Mouse (Mus musculus): ENCODE results near the gene Dcaf11. TPM values are rescaled to one million over a fixed set of nuclear protein-coding genes. Genes with fewer than 3 reads are reported as not detected.
A peak's percentile ranks its signal among the peaks of the same experiment; 100 is the strongest.

The Dcaf11 gene
- polyA plus RNA-seq, 1 experiment from 2014 or later: 72.1 TPM

DNA sequence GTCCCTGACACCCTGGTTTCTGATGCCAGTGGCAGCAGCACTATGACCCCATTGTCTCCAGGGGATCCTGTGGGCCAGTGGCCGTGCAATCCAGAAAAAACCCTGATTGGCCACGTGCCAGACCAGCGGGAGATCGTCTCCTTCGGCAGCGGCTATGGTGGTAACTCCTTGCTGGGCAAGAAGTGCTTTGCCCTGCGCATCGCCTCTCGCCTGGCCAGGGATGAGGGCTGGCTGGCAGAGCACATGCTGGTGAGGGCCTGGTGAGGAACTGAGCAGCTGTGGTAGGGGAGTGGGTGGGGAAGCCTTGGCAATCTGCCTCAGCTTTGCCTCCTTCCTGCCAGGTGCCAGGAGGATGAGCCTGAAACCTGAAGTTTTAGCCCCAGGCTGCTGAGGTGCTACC lies 15.5 kb upstream of the Dcaf11 start:
- Histone ChIP-seq H3K27me3 (replicated peaks; ENCODE audit: control insufficient read depth, insufficient read depth, low read length) (no peaks in the 10 kb centered on the region), H3K4me1 (replicated peaks; ENCODE audit: control insufficient read depth, insufficient read depth, low read length) (peaks cover 17% of the 10 kb centered on the region), H3K4me2 (no peak overlapping the region), H3K27ac (ENCODE audit: low read depth, low read length) (no peak overlapping the region), H3K4me3 (ENCODE audit: low read depth, low read length) (no peak overlapping the region), H3K9ac (ENCODE audit: low read depth, low read length) (no peak overlapping the region), H3K9me3 (ENCODE audit: control insufficient read depth, low read length) (no peaks in the 10 kb centered on the region), H3K36me3 (ENCODE audit: control insufficient read depth, insufficient read depth, low read length) (peaks cover 43% of the 10 kb centered on the region)
- DNase-seq (ENCODE audit: low spot score) (no peak), ATAC-seq (replicated peaks; ENCODE audit: low FRiP score) (no peak)
- 89% methylated on average over 9 of the region's 9 CpGs for WGBS

- Histone ChIP-seq H3K4me1 (replicated peaks; ENCODE audit: control insufficient read depth, insufficient read depth, low read length) (no peaks in the 10 kb centered on the region), H3K27me3 (replicated peaks; ENCODE audit: control insufficient read depth, insufficient read depth, low read length) (no peaks in the 10 kb centered on the region), H3K4me2 (no peak overlapping the region), H3K27ac (ENCODE audit: low read depth, low read length) (no peak overlapping the region), H3K9me3 (ENCODE audit: control insufficient read depth, low read length) (no peaks in the 10 kb centered on the region), H3K36me3 (ENCODE audit: control insufficient read depth, insufficient read depth, low read length) (peaks cover 24% of the 10 kb centered on the region), H3K4me3 (ENCODE audit: low read depth, low read length) (no peak overlapping the region), H3K9ac (ENCODE audit: low read depth, low read length) (no peak overlapping the region)
- WGBS: 89% methylated on average over 6 of the region's 6 CpGs
- ATAC-seq (replicated peaks; ENCODE audit: low FRiP score): no peak
- no peak for DNase-seq (ENCODE audit: low spot score)
Measured at GRCm38 (mm10) chr14:55550191-55550590, 9.6 kb upstream of the Dcaf11 start.

- Histone ChIP-seq H3K36me3 (ENCODE audit: control insufficient read depth, insufficient read depth, low read length) (peaks cover 17% of the 10 kb centered on the region), H3K4me3 (ENCODE audit: low read depth, low read length) (no peak overlapping the region), H3K27ac (ENCODE audit: low read depth, low read length) (no peak overlapping the region), H3K27me3 (replicated peaks; ENCODE audit: control insufficient read depth, insufficient read depth, low read length) (no peaks in the 10 kb centered on the region), H3K4me1 (replicated peaks; ENCODE audit: control insufficient read depth, insufficient read depth, low read length) (no peaks in the 10 kb centered on the region; the same call in 1 of the 2 replicates), H3K9ac (ENCODE audit: low read depth, low read length) (no peak overlapping the region), H3K4me2 (no peak overlapping the region), H3K9me3 (ENCODE audit: control insufficient read depth, low read length) (no peaks in the 10 kb centered on the region)
- ATAC-seq (replicated peaks; ENCODE audit: low FRiP score) (no peak), DNase-seq (ENCODE audit: low spot score) (no peak)
- 74% methylated on average over 5 of the region's 5 CpGs for WGBS
Measured at GRCm38 (mm10) chr14:55551347-55551746, 8.5 kb upstream of the Dcaf11 start.

- H3K27ac ChIP-seq (ENCODE audit: low read depth, low read length): no peak overlapping the region
- H3K9ac ChIP-seq (ENCODE audit: low read depth, low read length): no peak overlapping the region
- peaks cover 16% of the 10 kb centered on the region for H3K36me3 ChIP-seq (ENCODE audit: control insufficient read depth, insufficient read depth, low read length)
- no peak for DNase-seq (ENCODE audit: low spot score)
- H3K4me2 ChIP-seq: no peak overlapping the region
- 90% methylated on average over 8 of the region's 8 CpGs for WGBS
- no peaks in the 10 kb centered on the region for H3K9me3 ChIP-seq (ENCODE audit: control insufficient read depth, low read length)
- H3K4me1 ChIP-seq (replicated peaks; ENCODE audit: control insufficient read depth, insufficient read depth, low read length): peaks cover 4% of the 10 kb centered on the region
- H3K27me3 ChIP-seq (replicated peaks; ENCODE audit: control insufficient read depth, insufficient read depth, low read length): no peaks in the 10 kb centered on the region
- ATAC-seq (replicated peaks; ENCODE audit: low FRiP score): no peak
- no peak overlapping the region for H3K4me3 ChIP-seq (ENCODE audit: low read depth, low read length)
Measured at GRCm38 (mm10) chr14:55551794-55552193, 8.0 kb upstream of the Dcaf11 start.

GRCm38 (mm10) chr14:55554635-55555034 lies 5.2 kb upstream of the Dcaf11 start:
- ATAC-seq (replicated peaks; ENCODE audit: low FRiP score): no peak
- no peaks in the 10 kb centered on the region for H3K9me3 ChIP-seq (ENCODE audit: control insufficient read depth, low read length)
- no peak overlapping the region for H3K4me2 ChIP-seq
- no peak for DNase-seq (ENCODE audit: low spot score)
- no peaks in the 10 kb centered on the region for H3K36me3 ChIP-seq (ENCODE audit: control insufficient read depth, insufficient read depth, low read length)
- no peak overlapping the region for H3K27ac ChIP-seq (ENCODE audit: low read depth, low read length)
- H3K4me1 ChIP-seq (replicated peaks; ENCODE audit: control insufficient read depth, insufficient read depth, low read length): peaks cover 16% of the 10 kb centered on the region
- H3K9ac ChIP-seq (ENCODE audit: low read depth, low read length): no peak overlapping the region
- H3K4me3 ChIP-seq (ENCODE audit: low read depth, low read length): no peak overlapping the region
- no peaks in the 10 kb centered on the region for H3K27me3 ChIP-seq (replicated peaks; ENCODE audit: control insufficient read depth, insufficient read depth, low read length)

DNA sequence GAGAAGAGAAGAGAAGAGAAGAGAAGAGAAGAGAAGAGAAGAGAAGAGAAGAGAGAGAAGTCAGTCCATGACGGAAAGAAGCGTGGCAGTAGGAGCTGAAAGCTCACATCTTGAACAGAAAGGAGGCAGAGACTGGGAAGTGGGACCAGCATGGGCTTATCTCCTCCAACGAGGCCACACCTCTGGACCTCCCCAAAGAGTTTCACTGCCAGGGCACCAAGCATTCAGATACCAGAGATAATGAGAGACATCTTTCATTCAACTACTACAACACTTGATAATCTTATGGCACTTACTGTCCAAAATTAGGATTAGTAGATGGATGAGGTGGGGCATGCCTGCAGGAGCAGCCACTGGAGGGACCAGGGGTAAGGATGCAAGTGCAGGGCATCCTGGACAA lies 4.0 kb upstream of the Dcaf11 start:
- ATAC-seq (replicated peaks; ENCODE audit: low FRiP score) (no peak), DNase-seq (ENCODE audit: low spot score) (no peak)
- Histone ChIP-seq H3K27ac (ENCODE audit: low read depth, low read length) (no peak overlapping the region), H3K4me2 (no peak overlapping the region), H3K4me3 (ENCODE audit: low read depth, low read length) (no peak overlapping the region), H3K9me3 (ENCODE audit: control insufficient read depth, low read length) (no peaks in the 10 kb centered on the region), H3K36me3 (ENCODE audit: control insufficient read depth, insufficient read depth, low read length) (no peaks in the 10 kb centered on the region), H3K27me3 (replicated peaks; ENCODE audit: control insufficient read depth, insufficient read depth, low read length) (no peaks in the 10 kb centered on the region), H3K9ac (ENCODE audit: low read depth, low read length) (no peak overlapping the region), H3K4me1 (replicated peaks; ENCODE audit: control insufficient read depth, insufficient read depth, low read length) (peaks cover 16% of the 10 kb centered on the region)
- WGBS: 66% methylated on average over 3 of the region's 3 CpGs

GRCm38 (mm10) chr14:55557003-55557402 lies 2.8 kb upstream of the Dcaf11 start:
- Histone ChIP-seq H3K4me2 (0 out of 2 replicates have a peak overlapping the region, but pooled peaks have one; percentile 11), H3K9me3 (ENCODE audit: control insufficient read depth, low read length) (no peaks in the 10 kb centered on the region), H3K36me3 (ENCODE audit: control insufficient read depth, insufficient read depth, low read length) (no peaks in the 10 kb centered on the region), H3K27me3 (replicated peaks; ENCODE audit: control insufficient read depth, insufficient read depth, low read length) (no peaks in the 10 kb centered on the region), H3K4me1 (replicated peaks; ENCODE audit: control insufficient read depth, insufficient read depth, low read length) (peaks cover 22% of the 10 kb centered on the region), H3K9ac (ENCODE audit: low read depth, low read length) (no peak overlapping the region), H3K4me3 (ENCODE audit: low read depth, low read length) (no peak overlapping the region), H3K27ac (ENCODE audit: low read depth, low read length) (peak overlapping the region; percentile 57; the same call in 1 of the 2 replicates)
- no peak for ATAC-seq (replicated peaks; ENCODE audit: low FRiP score)
- 24% methylated on average over 5 of the region's 5 CpGs for WGBS
- DNase-seq (ENCODE audit: low spot score): peak; percentile 72

DNA sequence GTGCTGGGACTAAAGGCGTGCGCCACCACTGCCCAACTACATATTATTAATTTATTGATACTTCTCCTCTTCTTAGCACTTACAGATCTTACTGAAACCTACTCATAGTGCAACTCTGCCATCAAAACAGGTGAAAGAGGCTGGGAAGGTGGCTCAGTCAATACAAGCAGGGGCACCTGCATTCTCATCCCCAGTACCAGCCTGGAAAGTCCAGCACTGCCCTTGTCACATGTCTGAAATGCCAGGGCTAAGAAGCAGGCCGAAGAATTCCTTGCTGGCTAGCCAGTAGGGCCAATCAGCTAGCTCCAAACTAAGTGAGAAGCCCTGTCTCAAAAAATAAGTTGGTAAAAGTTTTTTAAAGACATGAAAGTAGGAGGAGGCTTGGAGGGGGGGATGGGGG lies 2.2 kb upstream of the Dcaf11 start:
- H3K27ac ChIP-seq (ENCODE audit: low read depth, low read length): peak overlapping the region; percentile 57
- DNase-seq (ENCODE audit: low spot score): no peak
- H3K4me3 ChIP-seq (ENCODE audit: low read depth, low read length): no peak overlapping the region
- no peak overlapping the region for H3K4me2 ChIP-seq
- no peak for ATAC-seq (replicated peaks; ENCODE audit: low FRiP score)
- H3K9me3 ChIP-seq (ENCODE audit: control insufficient read depth, low read length): no peaks in the 10 kb centered on the region
- no peaks in the 10 kb centered on the region for H3K27me3 ChIP-seq (replicated peaks; ENCODE audit: control insufficient read depth, insufficient read depth, low read length)
- WGBS: 90% methylated on average over 3 of the region's 3 CpGs
- peak overlapping the region; percentile 12; the same call in 1 of the 2 replicates for H3K9ac ChIP-seq (ENCODE audit: low read depth, low read length)
- peaks cover 24% of the 10 kb centered on the region for H3K4me1 ChIP-seq (replicated peaks; ENCODE audit: control insufficient read depth, insufficient read depth, low read length)
- no peaks in the 10 kb centered on the region for H3K36me3 ChIP-seq (ENCODE audit: control insufficient read depth, insufficient read depth, low read length)

DNA sequence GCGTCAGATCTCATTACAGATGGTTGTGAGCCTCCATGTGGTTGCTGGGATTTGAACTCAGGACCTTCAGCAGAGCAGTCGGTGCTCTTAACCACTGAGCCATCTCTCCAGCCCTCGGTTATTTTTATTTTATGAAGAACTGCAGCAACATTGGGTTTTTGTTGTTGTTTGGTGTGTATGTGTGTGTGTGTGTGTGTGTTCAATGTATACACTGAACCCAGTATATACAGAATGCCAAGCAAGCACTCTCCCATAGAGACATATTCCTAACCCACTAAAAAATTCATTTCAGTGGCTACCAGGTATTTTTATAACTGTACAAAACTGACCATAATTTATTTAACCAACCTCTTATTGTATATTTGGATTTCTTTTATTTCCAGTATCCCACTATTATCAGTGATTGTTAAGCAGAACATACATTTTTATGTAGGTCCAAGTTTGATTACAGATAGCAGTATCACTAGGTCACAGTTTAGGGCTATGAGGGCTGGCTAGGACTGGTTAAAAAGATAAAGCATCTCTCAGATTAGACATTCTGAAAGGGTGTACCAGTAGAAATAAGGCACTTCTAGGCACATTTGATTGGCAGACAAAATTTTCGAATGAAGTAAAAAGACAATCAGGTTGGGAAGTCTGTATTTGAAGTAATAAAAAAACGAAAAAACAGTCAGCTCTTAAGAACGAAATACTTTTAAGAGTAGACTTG lies 912 bp upstream of the Dcaf11 start:
- peaks cover 24% of the 10 kb centered on the region for H3K4me1 ChIP-seq (replicated peaks; ENCODE audit: control insufficient read depth, insufficient read depth, low read length)
- WGBS: 46% methylated on average over 6 of the region's 6 CpGs
- peak overlapping the region; percentile 68 for H3K4me3 ChIP-seq (ENCODE audit: low read depth, low read length)

More for the DNA sequence above, 912 bp upstream of the Dcaf11 start:
- H3K36me3 ChIP-seq (ENCODE audit: control insufficient read depth, insufficient read depth, low read length): no peaks in the 10 kb centered on the region; the same call in 1 of the 2 replicates
- ATAC-seq (replicated peaks; ENCODE audit: low FRiP score) (peak; percentile 30; the same call in 1 of the 2 replicates), DNase-seq (ENCODE audit: low spot score) (no peak)
- peak overlapping the region; percentile 99 for H3K27ac ChIP-seq (ENCODE audit: low read depth, low read length)
- H3K4me2 ChIP-seq: peak overlapping the region; percentile 92
- no peaks in the 10 kb centered on the region for H3K27me3 ChIP-seq (replicated peaks; ENCODE audit: control insufficient read depth, insufficient read depth, low read length)
- no peaks in the 10 kb centered on the region for H3K9me3 ChIP-seq (ENCODE audit: control insufficient read depth, low read length)
- H3K9ac ChIP-seq (ENCODE audit: low read depth, low read length): no peak overlapping the region
